Mouse (Mus musculus) erythroblast, embryonic 14.5 days (primary cell): ENCODE data around the gene Hoxb9.

Experiments used
- GATA1 ChIP-seq: IDR thresholded peaks from 2 replicates; pipeline ENCODE4 v1.6.1; 2012; ENCODE audit warnings: low read length, inconsistent platforms, mixed read lengths
- TAL1 ChIP-seq: IDR thresholded peaks from 3 replicates; pipeline ENCODE4 v1.6.1; 2012; ENCODE audit warnings: low read length, inconsistent platforms, mixed read lengths

GRCm38 (mm10) chr11:96261323-96261890 lies 9.8 kb upstream of the Hoxb9 start:
- TF ChIP-seq GATA1 (no peak), TAL1 (no peak)
